Mouse (Mus musculus) cerebellum, adult 2 months (tissue): ENCODE measurements around the gene Tmem183a.

Experiments
- CTCF ChIP-seq: fragments of 200-500 bp; IDR thresholded peaks from 2 replicates; pipeline ENCODE4 v1.5.1; 2011; ENCODE audit warnings: low read depth, mild to moderate bottlenecking, control low read depth, low read length, moderate library complexity, borderline replicate concordance; ENCODE audit not compliant: insufficient read depth
- POLR2A ChIP-seq: fragments of 200-500 bp; IDR thresholded peaks from 2 replicates; pipeline ENCODE4 v1.6.1; 2011; ENCODE audit warnings: low read length, control low read depth, borderline replicate concordance; ENCODE audit not compliant: insufficient read depth

- TF ChIP-seq POLR2A (no peak), CTCF (no peak)
Observed at GRCm38 (mm10) chr1:134310291-134310690, 51.5 kb downstream of the Tmem183a start.
